Mouse (Mus musculus) MEL (cell line): ENCODE results near the gene Adra1d.

Source experiments
- CTCF ChIP-seq, 3 experiments: IDR thresholded peaks in 2 of 3; conservative IDR thresholded peaks in 1 of 3; 2 replicates each; pipeline ENCODE4 v1.5.1; 2011 to 2012; ENCODE audit warnings: low read length in 3 of 3, low read depth in 2 of 3, mild to moderate bottlenecking in 2 of 3, improper control_type of control experiment in 1 of 3, inconsistent platforms in 1 of 3, mixed read lengths in 1 of 3, moderate library complexity in 1 of 3; ENCODE audit not compliant: control insufficient read depth in 1 of 3, insufficient read depth in 1 of 3, poor library complexity in 1 of 3, severe bottlenecking in 1 of 3
- NRF1 ChIP-seq: IDR thresholded peaks from 2 replicates; pipeline ENCODE4 v1.6.1; 2014; ENCODE audit warnings: low read depth, mild to moderate bottlenecking, inconsistent platforms, low read length, improper control_type of control experiment, moderate library complexity; ENCODE audit not compliant: poor library complexity, insufficient read depth, severe bottlenecking
- POLR2A ChIP-seq, 2 experiments: IDR thresholded peaks; 2 replicates each; pipeline ENCODE4 v1.6.1; 2011 to 2012; ENCODE audit warnings: low read length in 2 of 2, mild to moderate bottlenecking in 2 of 2, control low read depth in 1 of 2, improper control_type of control experiment in 1 of 2, low read depth in 1 of 2, moderate library complexity in 1 of 2; ENCODE audit not compliant: control insufficient read depth in 1 of 2, insufficient read depth in 1 of 2, poor library complexity in 1 of 2
- POLR2AphosphoS5 ChIP-seq: IDR thresholded peaks from 2 replicates; pipeline ENCODE4 v1.6.1; 2012; ENCODE audit warnings: low read depth, borderline replicate concordance, mild to moderate bottlenecking, inconsistent platforms, low read length, moderate library complexity, mixed read lengths
- RAD21 ChIP-seq: IDR thresholded peaks from 2 replicates; pipeline ENCODE4 v1.6.1; 2011; ENCODE audit warnings: mild to moderate bottlenecking, low read depth, low read length, improper control_type of control experiment
- SMC3 ChIP-seq: IDR thresholded peaks from 2 replicates; pipeline ENCODE4 v1.6.1; 2011; ENCODE audit warnings: low read depth, low read length, improper control_type of control experiment
- ZMIZ1 ChIP-seq: IDR thresholded peaks from 2 replicates; pipeline ENCODE4 v1.6.1; 2012; ENCODE audit warnings: low read depth, mild to moderate bottlenecking, inconsistent platforms, low read length, improper control_type of control experiment, moderate library complexity

DNA sequence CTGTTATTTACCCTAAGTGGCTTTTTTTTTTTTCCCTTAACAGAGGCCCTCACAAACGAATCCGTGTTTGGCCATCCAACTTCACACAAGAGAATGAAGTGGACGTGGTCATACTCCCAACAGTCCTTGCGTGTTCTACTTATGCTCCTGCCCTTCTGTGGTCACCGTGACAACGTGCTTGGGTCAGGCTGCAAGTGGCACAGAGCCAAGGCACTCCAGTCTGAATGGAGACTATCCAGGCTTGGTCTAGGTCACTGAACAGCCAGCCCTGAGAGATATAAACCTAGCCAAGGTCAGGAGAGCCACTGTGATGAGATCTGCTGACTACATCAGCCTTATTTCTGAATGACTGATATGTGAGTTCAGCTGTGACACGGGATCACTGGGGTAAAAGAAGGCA lies 23.7 kb downstream of the Adra1d start:
- TF ChIP-seq CTCF (IDR thresholded peaks at IDR 0.05 in 2 of 3, conservative IDR thresholded peaks at IDR 0.05 in 1 of 3; ENCODE audit: control insufficient read depth in 1 of 3, insufficient read depth in 1 of 3, low read depth in 2 of 3, low read length in 3 of 3, poor library complexity in 1 of 3, severe bottlenecking in 1 of 3) (no peak), SMC3 (no peak), POLR2AphosphoS5 (no peak), RAD21 (no peak), POLR2A (IDR thresholded peaks at IDR 0.05; ENCODE audit: control insufficient read depth in 1 of 2, insufficient read depth in 1 of 2, low read depth in 1 of 2, low read length in 2 of 2, poor library complexity in 1 of 2) (no peak), ZMIZ1 (no peak), NRF1 (no peak)
